Mouse (Mus musculus): ENCODE measurements around the gene Fes.

- TF ChIP-seq MAFK (IDR thresholded peaks at IDR 0.05; ENCODE audit: borderline replicate concordance, low read depth, low read length) (no peak), POLR2A (IDR thresholded peaks at IDR 0.05; ENCODE audit: control insufficient read depth in 1 of 2, insufficient read depth in 1 of 2, low read depth in 1 of 2, low read length in 2 of 2, poor library complexity in 1 of 2) (no peak), ZKSCAN1 (IDR thresholded peaks at IDR 0.05; ENCODE audit: low read depth, low read length) (no peak), MAZ (IDR thresholded peaks at IDR 0.05; ENCODE audit: low read depth, low read length) (no peak), CTCF (IDR thresholded peaks at IDR 0.05 in 2 of 3, conservative IDR thresholded peaks at IDR 0.05 in 1 of 3; ENCODE audit: control insufficient read depth in 1 of 3, insufficient read depth in 1 of 3, low read depth in 2 of 3, low read length in 3 of 3, poor library complexity in 1 of 3, severe bottlenecking in 1 of 3) (no peak), TCF12 (IDR thresholded peaks at IDR 0.05; ENCODE audit: low read depth, low read length) (no peak), ZMIZ1 (IDR thresholded peaks at IDR 0.05; ENCODE audit: low read depth, low read length) (no peak), USF2 (IDR thresholded peaks at IDR 0.05; ENCODE audit: borderline replicate concordance in 1 of 2, insufficient read depth in 1 of 2, low read depth in 1 of 2, low read length in 2 of 2) (no peak), KAT2A (conservative IDR thresholded peaks at IDR 0.05; ENCODE audit: low read depth, low read length) (no peak)
These were observed 19.7 kb downstream of the Fes start for GRCm38 (mm10) chr7:80368009-80368408.

Measured in MEL (cell line).